Mouse (Mus musculus) heart, adult 18-20 months (tissue): ENCODE measurements around the gene Setd7. TPM values are rescaled to one million over a fixed set of nuclear protein-coding genes. Genes with fewer than 3 reads are reported as not detected.
"Not testable (repeated sequence)": the region's sequence is repeated elsewhere in the genome, so short reads cannot be mapped to it uniquely, and the experiment has no call there.

Experiments
- DNase-seq, 2 experiments: peaks; one replicate each; pipeline ENCODE4 v3.0.0; 2021 to 2022; ENCODE audit warnings: mixed read lengths in 1 of 2
- long read RNA-seq, 2 experiments: library from polyadenylated mRNA; stranded (forward); transcript quantifications; one replicate each; pipeline ENCODE4 v2.0.0; 2021
- total RNA-seq, 2 experiments: library from RNA; stranded (reverse); gene quantifications; 2 replicates each; pipeline ENCODE4 v1.2.3; 2021

Setd7 gene
- total RNA-seq = 10 to 100 TPM; 46.0 to 53.0 TPM
- long read RNA-seq, experiment 1, full-length matches to known transcripts = 1 of 10 reads
- long read RNA-seq, experiment 1, partial matches to known transcripts = 0 of 10 reads
- long read RNA-seq, experiment 1, other reads (novel, unspliced or antisense) = 9 of 10 reads
- long read RNA-seq, experiment 2, full-length matches to known transcripts = 1 of 7 reads
- long read RNA-seq, experiment 2, partial matches to known transcripts = 0 of 7 reads
- long read RNA-seq, experiment 2, other reads (novel, unspliced or antisense) = 6 of 7 reads

DNA sequence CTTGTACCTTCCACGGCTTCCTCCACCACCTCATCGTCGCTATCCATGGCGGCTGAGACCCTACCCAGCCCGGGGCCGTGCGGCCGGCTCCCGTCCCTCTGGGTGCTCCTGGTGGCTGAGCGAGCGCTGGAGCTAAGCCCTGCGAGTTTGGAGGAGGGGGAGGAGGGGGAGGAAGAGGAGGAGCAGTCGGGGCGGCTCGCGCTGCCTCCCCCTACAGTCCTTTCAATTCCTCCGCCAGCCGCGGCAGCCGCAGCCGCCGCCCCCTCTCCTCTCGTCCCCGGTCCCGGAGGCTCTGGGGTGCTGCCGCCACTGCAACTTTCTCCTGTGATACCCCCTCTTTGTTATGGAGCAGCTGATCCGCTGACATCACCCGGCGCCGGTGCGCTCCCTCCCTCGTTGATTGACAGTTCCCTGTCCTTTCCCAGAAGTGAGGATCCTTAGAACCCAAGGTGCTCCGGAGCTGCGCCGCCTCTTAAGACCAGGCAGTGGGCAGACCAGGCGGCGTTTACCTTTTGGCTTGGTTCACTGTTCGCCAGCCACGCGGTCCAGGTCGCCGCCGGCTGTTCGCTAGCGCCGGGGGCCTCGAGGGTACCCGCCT is at the start of gene Setd7:
TSS of gene Setd7 (minus strand) at position 369 of the 598 bp plus-strand sequence.
- peak; percentile 91 for DNase-seq

DNA sequence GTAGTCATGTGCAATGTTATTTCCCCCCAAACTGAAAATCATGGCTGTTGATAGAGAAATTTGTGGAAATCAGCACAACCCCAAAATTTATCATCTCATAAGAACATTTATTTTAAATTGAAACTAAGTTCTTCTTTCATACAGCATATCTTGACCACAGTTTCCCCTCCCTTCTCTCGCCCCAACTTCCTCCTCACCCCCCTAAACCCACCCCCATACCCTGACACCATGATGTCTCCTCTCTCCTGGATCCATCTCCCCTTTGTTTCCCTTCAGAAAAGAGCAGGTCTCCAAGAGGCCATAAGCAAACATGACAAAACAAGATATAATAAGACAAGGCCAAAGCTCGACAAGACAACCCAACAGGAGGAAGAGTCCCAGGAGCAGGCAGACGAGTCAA is 43.8 kb upstream of the Setd7 start:
- no peak for DNase-seq

DNA sequence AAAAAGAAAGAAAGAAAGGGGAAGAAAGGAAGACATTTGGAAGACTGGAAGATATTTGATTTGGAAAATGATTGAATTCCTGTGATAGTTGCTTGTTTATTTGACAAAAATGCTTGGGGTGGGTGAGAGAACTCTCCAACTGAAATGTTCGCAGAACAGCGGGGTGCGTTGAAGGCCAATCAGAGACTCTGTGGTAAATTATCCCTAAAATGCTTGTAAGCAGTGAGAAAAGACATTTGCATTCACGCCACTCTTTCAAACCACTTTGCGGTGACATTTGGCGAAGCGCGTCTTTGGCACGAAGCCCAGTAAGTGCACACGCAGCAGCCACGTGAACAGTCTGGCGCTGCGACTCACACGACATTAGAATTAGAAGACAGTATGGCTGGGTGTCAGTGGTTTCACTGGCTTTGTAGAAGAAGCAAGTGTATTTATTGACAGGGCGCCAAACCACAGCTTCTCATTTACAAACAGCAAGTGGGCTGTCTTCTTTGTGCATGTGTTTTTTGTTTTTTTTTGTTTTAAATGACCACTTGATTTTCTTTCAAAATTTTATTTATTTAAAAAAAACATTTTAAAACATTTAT is 43.1 kb upstream of the Setd7 start:
- DNase-seq = peak; percentile 4 to 18

DNA sequence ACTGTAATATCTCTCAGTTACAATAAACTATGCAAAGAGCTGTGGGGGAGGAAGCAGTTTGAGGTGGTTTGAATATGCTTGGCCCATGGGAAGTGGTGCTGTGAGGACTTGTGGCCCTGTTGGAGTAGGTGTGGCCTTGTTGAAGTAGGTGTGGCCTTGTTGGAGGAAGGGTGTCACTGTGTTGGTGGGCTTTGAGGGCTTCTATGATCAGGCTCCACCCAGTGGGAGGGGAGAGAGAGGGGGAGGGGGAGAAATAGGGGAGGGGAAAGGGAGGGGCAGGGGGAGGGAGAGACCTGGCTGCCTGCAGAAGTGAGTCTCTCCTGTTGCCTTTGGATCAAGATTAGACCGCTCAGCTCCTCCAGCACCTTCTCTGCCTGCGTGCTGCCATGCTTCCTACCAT is 40.8 kb upstream of the Setd7 start:
- DNase-seq = no peak

DNA sequence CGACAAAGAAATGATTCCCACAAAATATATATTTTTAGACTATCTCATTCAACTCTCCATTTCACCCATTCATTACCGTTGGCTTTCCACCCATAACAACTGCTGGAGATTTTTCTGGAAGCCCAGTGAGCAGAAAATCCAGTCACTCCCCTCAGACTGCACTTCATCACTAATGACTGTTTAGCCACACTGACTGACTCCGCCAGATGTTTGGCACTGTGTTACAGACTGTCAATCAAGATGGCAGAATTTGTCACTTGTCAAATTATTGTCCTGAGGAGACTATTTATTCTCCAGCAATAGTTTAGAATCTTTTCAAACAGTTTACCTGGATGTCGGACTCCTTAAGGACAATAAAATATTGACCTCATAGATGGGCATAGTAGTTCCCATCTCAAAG is 40.0 kb upstream of the Setd7 start:
- DNase-seq = no peak

DNA sequence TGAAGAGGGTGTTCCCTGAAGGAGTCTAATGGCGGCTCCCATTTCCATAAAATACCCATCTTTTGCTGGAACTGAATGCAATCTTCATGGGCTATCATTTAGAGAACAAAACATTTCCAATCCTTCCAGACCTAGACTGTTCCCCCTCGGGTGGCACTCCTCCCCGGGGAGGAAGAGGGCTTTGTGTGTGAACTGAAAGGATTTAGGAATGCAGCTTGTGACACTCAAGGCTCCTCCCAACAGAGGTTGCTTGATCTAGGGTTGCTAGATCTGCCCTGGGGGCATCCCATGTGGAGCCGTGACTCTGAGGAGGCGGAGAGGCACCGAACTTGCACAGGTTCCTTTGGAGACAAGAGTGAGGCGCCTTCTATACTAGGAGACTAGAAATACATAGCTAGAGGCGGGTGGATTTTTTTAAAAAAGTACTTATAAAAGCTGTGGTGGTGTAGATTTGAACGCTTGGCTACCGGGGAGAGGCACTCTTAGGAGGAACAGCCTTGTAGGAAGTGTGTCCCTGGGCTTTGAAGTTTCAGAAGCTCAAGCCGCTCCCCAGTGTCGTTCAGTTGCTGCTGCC is 38.5 kb upstream of the Setd7 start:
- DNase-seq = no peak

DNA sequence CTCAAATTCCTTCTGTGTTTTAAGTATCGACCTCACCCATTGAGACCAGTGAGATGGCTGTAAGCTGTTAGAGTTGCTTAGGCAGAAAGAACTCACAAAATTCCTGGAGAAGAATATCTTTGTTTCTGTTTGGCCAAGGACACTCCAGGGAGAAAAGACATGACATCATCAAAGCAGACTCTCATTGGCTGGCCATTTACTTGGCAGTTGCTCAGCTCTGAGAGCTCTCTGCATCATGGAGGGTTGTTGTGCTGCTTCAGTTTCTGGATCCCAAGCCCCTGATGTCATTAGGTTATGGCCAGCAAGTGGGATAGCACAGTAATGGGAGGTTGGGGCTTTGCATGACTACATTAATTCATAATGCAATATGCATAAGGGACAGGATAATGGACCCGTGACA is 35.9 kb upstream of the Setd7 start:
- peak in 1 of 2 experiments; percentile 24 for DNase-seq

DNA sequence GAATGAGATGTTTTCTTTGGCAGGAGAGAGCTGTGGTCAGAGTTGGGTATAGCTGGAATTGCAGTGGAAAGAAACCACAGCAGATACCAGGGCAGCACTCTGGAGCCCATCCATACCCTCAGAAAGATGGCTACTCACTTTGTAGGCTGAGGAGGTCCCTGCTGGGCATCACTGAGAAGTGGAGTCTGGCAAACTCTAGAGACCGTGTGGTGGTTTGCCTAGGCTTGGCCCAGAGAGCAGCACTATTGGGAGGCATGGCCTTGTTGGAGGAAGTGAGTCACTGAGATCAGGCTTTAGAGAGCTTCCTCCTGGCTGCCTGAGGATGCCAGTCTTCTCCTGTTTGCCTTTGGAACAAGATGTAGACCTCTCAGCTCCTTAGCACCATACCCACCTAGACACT is 32.8 kb upstream of the Setd7 start:
- DNase-seq = no peak

DNA sequence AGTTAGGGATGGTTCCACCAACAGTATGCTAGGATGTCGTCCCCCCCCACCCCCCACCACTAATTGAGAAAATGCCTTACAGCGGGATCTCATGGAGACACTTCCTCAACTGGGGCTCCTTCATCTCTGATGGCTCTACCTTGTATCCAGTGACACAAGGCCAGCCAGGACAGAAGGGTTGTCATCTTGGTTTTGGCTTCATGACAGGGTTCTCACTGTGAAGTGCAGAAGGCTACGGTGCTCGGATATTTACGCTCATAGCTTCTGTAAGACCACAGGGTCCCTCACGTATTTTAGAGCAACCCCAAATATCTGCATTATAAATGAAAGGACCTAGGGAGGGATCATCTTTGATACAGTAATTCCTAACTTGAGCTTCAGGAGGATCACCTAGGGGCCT is 30.9 kb upstream of the Setd7 start:
- no peak for DNase-seq

DNA sequence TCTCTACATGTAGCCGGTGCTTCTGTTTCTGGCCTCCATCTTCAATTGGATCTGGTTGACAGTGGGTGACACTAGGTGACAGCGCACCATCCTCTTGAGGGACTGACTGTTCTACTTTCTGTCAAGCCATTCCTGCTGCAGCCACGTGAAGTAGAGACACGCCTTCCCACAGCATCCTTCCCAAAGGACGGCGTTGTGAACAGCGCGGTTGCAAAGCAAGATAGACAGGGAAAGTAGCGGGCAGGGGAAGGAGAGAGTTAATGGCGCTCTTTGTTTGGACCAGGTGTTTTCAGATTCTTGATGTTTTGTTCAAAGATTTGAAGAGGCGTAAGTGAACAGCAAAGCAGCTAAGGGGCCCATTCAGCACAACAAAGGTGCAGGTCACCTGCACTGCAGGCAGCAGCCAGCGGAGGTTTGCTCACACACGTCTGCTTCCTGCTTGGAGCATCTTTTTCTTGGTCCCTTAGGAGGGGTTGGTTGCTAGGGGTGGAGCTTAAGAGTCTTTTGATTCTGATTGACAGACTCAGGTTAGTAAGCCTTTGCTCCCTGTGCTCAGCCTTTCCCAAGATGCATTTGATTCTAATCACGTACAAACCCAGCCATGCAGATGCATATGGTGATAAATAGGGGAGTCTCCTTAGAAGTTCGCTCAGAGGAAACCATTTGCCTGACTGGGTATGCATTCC is 29.7 kb upstream of the Setd7 start:
- no peak for DNase-seq

DNA sequence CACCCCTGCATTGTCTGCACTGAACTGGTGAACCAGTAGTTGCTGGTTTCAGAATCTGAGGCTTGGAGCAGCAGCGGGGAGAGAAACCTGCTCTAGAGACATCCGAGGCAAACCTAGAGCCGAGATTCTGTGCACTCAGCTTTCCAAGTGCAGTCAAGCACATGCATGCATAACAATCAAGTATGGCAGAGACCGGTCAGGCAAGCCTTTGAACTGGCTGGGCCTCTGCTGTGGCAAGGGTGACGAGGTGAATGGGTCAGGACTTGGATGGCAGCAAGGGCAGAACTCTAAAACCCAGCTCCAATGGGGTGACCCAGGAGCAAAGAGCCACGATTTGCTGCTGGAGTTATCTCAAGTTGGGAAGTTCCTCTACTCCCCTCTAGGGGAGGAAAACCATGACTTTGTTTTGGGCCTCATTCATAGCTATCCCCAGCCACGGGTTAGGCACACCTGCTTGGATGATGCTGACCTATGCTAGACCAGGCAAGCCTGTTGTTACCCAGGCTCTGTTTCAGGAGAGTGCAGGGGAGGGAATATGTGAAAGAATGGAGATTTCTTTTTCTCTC is 27.1 kb upstream of the Setd7 start:
- no peak for DNase-seq

DNA sequence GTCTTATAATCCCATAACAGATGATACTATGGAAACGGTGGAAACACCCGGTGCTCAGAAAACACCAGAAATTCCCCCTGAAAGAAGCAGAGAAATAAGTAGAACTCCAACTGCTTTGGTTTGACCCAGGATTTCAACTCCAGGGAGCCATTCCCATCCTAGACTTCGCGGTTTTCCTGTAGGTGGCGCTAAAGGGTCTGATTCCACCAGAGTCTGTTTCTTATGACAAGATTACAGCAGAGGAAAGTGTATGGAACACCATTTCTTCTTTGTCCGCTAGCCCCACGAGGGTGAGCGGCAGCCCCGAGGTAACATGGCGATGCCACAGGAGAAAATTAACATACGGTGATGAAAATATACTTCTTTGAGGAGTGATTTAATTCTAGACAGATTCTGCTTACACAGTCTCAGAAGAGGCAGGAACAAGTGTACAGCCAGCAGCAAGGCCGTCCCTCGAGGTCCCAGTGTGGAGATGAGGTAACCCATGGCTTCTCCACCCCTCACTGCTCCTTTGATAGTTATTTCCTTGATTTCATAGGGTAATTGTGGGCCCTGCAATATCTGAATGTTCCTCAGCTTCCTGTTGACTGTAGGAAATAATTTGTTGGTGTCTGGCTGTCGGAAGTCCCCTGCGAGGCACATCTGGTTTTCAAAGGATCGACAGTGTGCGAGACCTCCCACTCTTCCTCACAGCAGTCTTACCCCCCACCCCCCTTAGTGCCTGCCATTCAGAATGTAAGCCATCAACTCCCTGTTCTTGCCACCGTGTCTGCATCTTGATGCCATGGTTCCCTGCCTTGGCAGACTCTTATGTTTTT is 23.1 kb upstream of the Setd7 start:
- DNase-seq = peak; percentile 78 to 93

DNA sequence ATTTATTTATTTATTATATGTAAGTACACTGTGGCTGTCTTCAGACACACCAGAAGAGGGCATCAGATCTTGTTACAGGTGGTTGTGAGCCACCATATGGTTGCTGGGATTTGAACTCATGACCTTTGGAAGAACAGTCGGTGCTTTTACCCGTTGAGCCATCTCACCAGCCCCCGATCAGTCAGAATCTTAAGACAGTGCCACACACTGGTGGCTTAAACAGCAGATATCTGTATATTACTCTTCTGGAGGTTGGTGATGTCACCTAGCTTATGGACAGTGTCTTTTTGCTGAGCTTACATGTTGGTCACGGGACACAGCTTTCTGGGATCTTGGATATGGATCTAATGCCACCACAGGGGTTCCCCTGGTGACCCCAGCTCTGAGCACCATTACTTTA is 18.6 kb upstream of the Setd7 start:
- DNase-seq = not testable (repeated sequence)

DNA sequence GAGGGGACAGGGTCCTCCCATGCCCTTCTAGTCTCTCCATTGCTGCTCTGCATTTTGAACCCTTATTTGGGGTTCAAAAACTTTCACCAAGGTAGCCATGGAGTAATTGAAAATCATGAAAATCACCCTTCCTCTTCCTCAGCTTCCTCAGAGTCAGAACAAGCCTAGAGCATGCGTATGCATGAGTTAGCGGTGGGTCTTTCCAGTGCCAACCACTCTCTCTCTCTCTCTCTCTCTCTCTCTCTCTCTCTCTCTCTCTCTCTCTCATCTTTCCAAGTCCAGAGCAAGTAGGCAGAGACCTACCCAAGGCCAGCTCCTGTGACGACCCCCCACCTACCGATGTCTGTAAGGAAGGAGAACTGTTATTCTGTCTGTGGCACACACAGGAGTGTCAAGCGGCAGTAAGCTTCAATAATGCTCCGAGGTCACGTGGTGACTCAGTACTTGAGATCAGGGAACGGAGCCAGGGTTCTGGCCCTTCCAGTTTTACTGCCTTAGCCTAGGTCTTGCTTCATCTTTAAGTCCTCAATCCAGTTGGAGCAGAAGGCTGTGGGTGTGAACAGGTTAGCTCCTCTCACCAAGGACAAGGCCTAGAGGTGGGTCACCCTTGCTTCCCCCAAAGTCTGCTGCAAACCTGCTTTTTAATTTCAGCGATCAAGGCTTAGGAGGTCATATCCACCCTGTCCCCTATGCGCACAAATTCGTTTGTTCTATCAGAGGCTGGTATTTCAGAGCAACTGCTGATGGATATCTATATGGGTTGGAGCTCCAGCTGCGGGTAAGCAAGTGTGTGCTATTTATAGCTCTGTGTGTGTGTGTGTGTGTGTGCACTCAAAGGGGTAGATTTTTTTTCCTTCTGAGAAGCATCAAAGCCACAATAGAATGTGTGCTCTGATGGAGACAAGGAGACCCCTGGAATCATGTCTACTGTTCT is 17.4 kb upstream of the Setd7 start:
- peak; percentile 35 to 61 for DNase-seq

DNA sequence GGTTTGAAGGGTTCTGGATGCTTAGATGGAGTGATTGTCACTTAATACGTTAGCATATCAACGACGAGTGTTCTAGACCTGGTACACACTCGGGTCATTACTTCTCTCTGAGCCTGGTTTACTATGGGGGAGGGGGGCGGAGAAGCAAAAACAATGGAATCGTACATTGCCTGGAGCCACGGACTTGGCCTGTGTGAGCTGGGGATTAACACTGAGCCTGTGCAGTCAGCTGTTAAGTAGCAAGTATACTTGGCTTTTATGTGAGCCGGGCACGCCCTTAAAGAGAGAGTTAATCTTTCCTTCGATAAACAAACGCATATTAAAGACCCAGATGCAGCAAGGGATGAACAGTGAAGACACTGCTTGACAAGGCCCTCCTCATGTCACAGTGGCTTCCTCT is 16.7 kb upstream of the Setd7 start:
- DNase-seq = no peak

DNA sequence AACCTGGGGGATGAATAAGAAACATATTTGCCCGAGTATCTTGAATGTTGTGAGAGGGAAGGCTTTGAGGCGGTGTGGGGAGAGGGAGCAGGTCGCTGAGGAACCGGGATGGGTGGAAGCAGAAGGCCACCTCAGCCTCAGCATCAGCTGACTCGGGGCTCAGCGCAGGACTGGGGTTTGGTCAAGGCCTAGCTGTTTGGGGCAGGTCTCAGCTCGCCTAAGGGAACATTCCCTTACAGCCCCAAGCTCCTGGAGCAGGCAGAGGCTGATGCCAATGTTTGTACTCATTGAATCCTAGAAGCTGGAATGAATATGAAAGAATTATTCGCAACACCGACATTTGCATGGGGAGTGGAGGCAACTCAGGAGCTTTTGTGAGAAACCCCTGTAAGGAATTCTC is 13.2 kb upstream of the Setd7 start:
- no peak for DNase-seq

DNA sequence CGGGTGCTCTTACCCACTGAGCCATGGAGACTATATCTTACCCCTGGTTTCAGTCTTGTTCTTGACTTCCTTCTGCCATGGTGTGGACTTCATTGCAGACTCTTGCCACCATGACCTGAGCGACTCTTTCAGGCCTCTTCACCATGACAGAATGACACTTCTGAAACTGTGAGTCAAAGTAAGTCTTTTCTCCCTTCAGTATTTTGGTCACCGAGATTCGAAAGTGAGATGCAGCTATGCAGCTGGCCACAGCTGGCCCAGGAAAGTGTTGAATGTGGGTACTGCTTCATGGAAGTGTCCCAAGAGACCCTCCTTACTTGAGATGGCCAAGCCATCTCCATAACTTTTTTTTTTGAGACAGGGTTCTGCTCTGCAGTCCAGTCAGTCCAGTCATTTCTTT is 9.5 kb upstream of the Setd7 start:
- DNase-seq = no peak

DNA sequence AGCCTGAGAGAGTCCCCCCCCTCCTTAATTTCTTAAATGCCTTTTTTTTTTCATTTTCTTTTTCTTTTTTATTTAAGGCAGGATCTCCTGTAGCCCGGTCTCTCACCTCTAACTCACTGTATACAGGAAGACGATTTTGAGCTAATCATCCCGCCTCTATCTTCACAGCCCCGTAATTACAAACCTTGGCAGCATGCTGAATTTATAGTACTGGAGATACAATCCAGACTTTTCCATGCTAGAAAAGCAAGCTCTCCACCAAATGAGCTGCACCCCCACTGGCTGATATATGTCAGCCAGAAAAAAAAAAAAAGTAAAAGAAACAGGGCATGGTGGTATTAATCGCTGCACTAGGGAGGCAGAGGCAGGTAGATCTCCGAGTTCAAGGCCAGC is 1.3 kb upstream of the Setd7 start:
- DNase-seq = no peak

DNA sequence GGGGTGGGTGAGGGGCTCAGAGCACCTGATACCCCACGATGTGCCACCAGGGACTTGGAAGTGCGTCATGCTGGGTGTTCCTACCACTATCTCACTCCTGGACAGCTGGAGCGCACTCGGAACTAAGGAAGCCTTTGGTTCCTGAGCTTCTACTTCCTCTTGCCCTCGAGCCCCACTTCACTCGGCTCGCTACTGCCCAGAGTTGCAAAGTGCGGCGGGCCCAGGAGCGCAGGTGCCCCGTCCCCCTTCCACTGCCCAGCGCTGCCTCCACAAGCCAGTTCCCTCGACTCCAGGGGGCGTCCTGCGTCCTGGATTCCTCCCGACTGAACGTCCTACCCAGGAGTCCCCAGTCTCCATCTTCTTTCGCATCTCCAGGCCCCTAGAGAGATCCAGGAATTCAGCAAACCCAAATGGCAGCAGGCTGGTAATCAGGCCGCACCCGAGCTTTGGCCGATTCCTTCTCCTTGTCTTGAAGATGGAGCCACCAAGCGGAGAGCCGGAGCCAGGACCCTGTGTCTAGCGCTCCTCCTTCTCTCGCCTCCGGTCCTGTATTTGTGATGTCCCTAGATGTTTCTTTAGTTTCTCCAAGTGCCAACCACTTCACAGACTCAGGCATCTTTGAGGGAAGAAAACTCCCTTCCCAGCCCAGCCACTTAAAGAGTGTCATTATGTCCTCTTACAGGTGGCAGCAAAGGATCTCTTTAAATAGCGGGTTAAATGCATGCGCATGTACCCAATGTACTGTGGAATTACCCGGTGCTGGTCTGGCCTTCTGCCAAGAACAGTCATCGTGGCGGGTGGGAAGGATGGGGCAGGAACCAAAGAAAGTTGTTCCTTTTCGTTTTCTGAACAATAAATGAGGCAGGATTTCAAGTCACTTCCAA is 672 bp upstream of the Setd7 start:
- peak; percentile 67 to 75 for DNase-seq
